1 mouse cellular context compared by ENCODE assay signal in the genomic region with DNA sequence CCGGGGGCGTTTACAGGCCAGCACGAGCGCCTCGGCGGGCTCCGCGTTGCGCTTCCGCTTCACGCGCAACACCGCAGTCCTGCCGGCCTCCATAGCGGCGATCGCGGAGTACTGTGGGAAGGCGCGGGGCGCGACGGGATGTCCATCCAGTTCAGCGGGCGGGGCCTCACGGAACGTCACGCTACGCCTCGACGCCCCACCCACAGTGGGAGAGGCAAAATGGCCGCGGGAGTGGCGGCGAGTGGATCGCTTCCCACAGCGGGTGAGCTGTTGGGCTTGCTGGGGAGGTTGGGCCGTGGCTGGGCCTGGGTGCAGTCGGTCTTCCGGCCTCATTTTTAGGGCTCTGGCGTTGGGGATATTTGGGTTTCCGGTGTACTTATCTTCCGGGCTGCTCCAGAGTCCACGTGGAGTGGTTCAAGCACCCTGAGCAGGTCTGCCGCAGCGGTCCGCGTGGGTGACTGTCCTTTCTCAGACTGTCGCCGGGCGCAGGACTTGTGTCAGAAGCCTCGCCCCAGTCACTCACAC.
TF ChIP-seq lines count a peak whose summit lies in the region.

Gene Slc7a6os (minus strand): TSS at position 115 of the 525 bp plus-strand sequence.
Gene Prmt7 (plus strand): TSS at position 116 of the 525 bp plus-strand sequence.

TF ChIP-seq in CH12.LX, 34 proteins besides CTCF, POLR2A, EP300 and RAD21 (continued from another document):
- TF ChIP-seq TBP (conservative IDR thresholded peaks at IDR 0.05; ENCODE audit: low read depth, low read length) (peak; percentile 77), MAX (IDR thresholded peaks at IDR 0.05; ENCODE audit: low read length) (peak; percentile 90), USF2 (conservative IDR thresholded peaks at IDR 0.05; ENCODE audit: low read depth, low read length) (no peak), MXI1 (IDR thresholded peaks at IDR 0.05; ENCODE audit: low read depth, low read length) (peak; percentile 98), KAT2A (IDR thresholded peaks at IDR 0.05; ENCODE audit: insufficient replicate concordance, low read length) (peak; percentile 65; the same call in 1 of the 2 replicates), HCFC1 (IDR thresholded peaks at IDR 0.05; ENCODE audit: low read depth, low read length) (peak; percentile 88), ETS1 (conservative IDR thresholded peaks at IDR 0.05; ENCODE audit: low read depth, low read length) (no peak), MYC (IDR thresholded peaks at IDR 0.05; ENCODE audit: low read depth, low read length) (peak; percentile 96), NELFE (IDR thresholded peaks at IDR 0.05; ENCODE audit: low read depth, low read length) (peak; percentile 95), CHD1 (IDR thresholded peaks at IDR 0.05; ENCODE audit: low read depth, low read length) (no peak), SIN3A (IDR thresholded peaks at IDR 0.05; ENCODE audit: low read length) (peak; percentile 82), PAX5 (IDR thresholded peaks at IDR 0.05; ENCODE audit: low read length) (no peak), MEF2A (IDR thresholded peaks at IDR 0.05; ENCODE audit: borderline replicate concordance, low read depth, low read length) (peak; percentile 20; the same call in 1 of the 2 replicates), ELF1 (IDR thresholded peaks at IDR 0.05; ENCODE audit: low read depth, low read length) (peak; percentile 94), NRF1 (IDR thresholded peaks at IDR 0.05; ENCODE audit: low read depth, low read length) (peak; percentile 65), ZC3H11A (IDR thresholded peaks at IDR 0.05; ENCODE audit: low read depth, low read length) (no peak), BHLHE40 (IDR thresholded peaks at IDR 0.05; ENCODE audit: low read depth, low read length) (no peak; the same call in 1 of the 2 replicates), USF1 (IDR thresholded peaks at IDR 0.05; ENCODE audit: low read depth, low read length) (no peak), IRF4 (IDR thresholded peaks at IDR 0.05; ENCODE audit: low read depth, low read length) (peak; percentile 39; the same call in 1 of the 2 replicates), CHD2 (IDR thresholded peaks at IDR 0.05; ENCODE audit: low read length) (no peak), TCF12 (IDR thresholded peaks at IDR 0.05; ENCODE audit: low read depth, low read length) (peak; percentile 90), MAZ (IDR thresholded peaks at IDR 0.05; ENCODE audit: low read depth, low read length) (0 out of 2 replicates have a peak, but pooled peaks have one; percentile 15)
